Mouse (Mus musculus) bone marrow macrophage, adult 2 months (primary cell): ENCODE measurements at regions not wholly inside any gene's neighbourhood (a gene's known extent, or its start where the extent isn't known, plus 50 kb on each side); places are given as distances from the start of the nearest gene placed in this dataset.

Source experiments
- CTCF ChIP-seq: IDR thresholded peaks from 2 replicates; pipeline ENCODE4 v1.5.1; 2012; ENCODE audit warnings: low read depth, mild to moderate bottlenecking, low read length, moderate library complexity
- POLR2A ChIP-seq: IDR thresholded peaks from 2 replicates; pipeline ENCODE4 v1.6.1; 2012; ENCODE audit warnings: mild to moderate bottlenecking, low read depth, low read length, borderline replicate concordance

- TF ChIP-seq CTCF (no peak), POLR2A (no peak)
Measured at GRCm38 (mm10) chr16:73466296-73466695, 945.3 kb downstream of the Robo2 start.
